Comparison of ENCODE assay signal across 9 mouse cellular contexts in genomic region chr4:133201006-133201771, GRCm38 (mm10). TPM values are rescaled to one million over a fixed set of nuclear protein-coding genes. Genes with fewer than 3 reads are reported as not detected.
DNase-seq lines count a peak whose midpoint lies in the region; ATAC-seq and TF ChIP-seq lines count a peak whose summit lies in the region.
"Had no signal": no experiment of that assay in that cellular context is flagged by ENCODE, and none has a peak within 500 bp of the region (broad histone marks: within the 10 kb centered on the region; RNA-seq: fewer than 3 reads in every experiment).

No protein-coding gene starts in this region.

- H3K9me3 ChIP-seq in MEL (replicated peaks; ENCODE audit: insufficient read depth, low read length): no peaks in the 10 kb centered on the region
- no peaks in the 10 kb centered on the region for H3K9me3 ChIP-seq in intestine, embryonic 15.5 days
- no peaks in the 10 kb centered on the region for H3K9me3 ChIP-seq in liver, embryonic 14.5 days (ENCODE audit: control insufficient read depth, low read length)

- no peak overlapping the region for H3K4me3 ChIP-seq in MEL (ENCODE audit: control insufficient read depth in 1 of 2, insufficient read depth in 1 of 2, low read depth in 2 of 2, low read length in 2 of 2)
- no peak overlapping the region for H3K4me3 ChIP-seq in intestine, embryonic 15.5 days (replicated peaks)
- H3K4me3 ChIP-seq in liver, embryonic 14.5 days (ENCODE audit: insufficient read depth in 1 of 2, low read depth in 2 of 2, low read length in 2 of 2): no peak overlapping the region
- H3K4me3 ChIP-seq: erythroblast, embryonic 14.5 days had no signal

- no peaks in the 10 kb centered on the region for H3K4me1 ChIP-seq in MEL (ENCODE audit: control insufficient read depth in 1 of 2, insufficient read depth in 2 of 2, low read length in 2 of 2)
- peaks cover 64% of the 10 kb centered on the region for H3K4me1 ChIP-seq in intestine, embryonic 15.5 days (replicated peaks)
- H3K4me1 ChIP-seq in liver, embryonic 14.5 days (replicated peaks; ENCODE audit: control insufficient read depth in 2 of 2, insufficient read depth in 2 of 2, low read length in 1 of 2): no peaks in the 10 kb centered on the region

- WGBS in intestine, embryonic 15.5 days: 51% methylated on average over 8 of the region's 8 CpGs
- WGBS in liver, embryonic 14.5 days (ENCODE audit: insufficient replicate concordance): 66% methylated on average over 8 of the region's 8 CpGs

- H3K27me3 ChIP-seq in MEL (ENCODE audit: control insufficient read depth in 1 of 2, insufficient read depth in 2 of 2, low read length in 2 of 2): no peaks in the 10 kb centered on the region
- no peaks in the 10 kb centered on the region for H3K27me3 ChIP-seq in intestine, embryonic 15.5 days (replicated peaks)
- H3K27me3 ChIP-seq in liver, embryonic 14.5 days (ENCODE audit: control insufficient read depth, insufficient read depth, low read length): no peaks in the 10 kb centered on the region

- peak; percentile 33 for TF ChIP-seq RAD21 in MEL (IDR thresholded peaks at IDR 0.05; ENCODE audit: low read depth, low read length)

- no peak overlapping the region for H3K27ac ChIP-seq in MEL (ENCODE audit: control insufficient read depth, low read depth, low read length)
- H3K27ac ChIP-seq in intestine, embryonic 15.5 days: peak overlapping the region; percentile 77
- no peak overlapping the region for H3K27ac ChIP-seq in liver, embryonic 14.5 days

- no peak for TF ChIP-seq EP300 in MEL (IDR thresholded peaks at IDR 0.05; ENCODE audit: low read depth in 1 of 2, low read length in 2 of 2)
- TF ChIP-seq EP300 in liver, embryonic 14.5 days (IDR thresholded peaks at IDR 0.05; ENCODE audit: low read depth): no peak

- no peak for TF ChIP-seq POLR2A in MEL (IDR thresholded peaks at IDR 0.05; ENCODE audit: control insufficient read depth in 1 of 2, insufficient read depth in 1 of 2, low read depth in 1 of 2, low read length in 2 of 2, poor library complexity in 1 of 2)

- H3K79me2 ChIP-seq in MEL (ENCODE audit: control insufficient read depth, insufficient read depth, low read length, poor library complexity): no peaks in the 10 kb centered on the region

- 0 out of 2 replicates have a peak, but pooled peaks have one; percentile 28 for ATAC-seq in granulocyte monocyte progenitor cell, adult 5-6 weeks (replicated peaks; ENCODE audit: poor library complexity, severe bottlenecking)
- peak; percentile 70 for ATAC-seq in intestine, embryonic 15.5 days
- no peak for ATAC-seq in liver, embryonic 14.5 days (ENCODE audit: insufficient read depth)
- ATAC-seq in neutrophil, adult 5-6 weeks (ENCODE audit: extremely low read depth, insufficient number of reproducible peaks, low FRiP score, poor library complexity, severe bottlenecking): peak; percentile 54

- H3K36me3 ChIP-seq in MEL (ENCODE audit: control insufficient read depth in 1 of 2, insufficient read depth in 2 of 2, low read length in 2 of 2): no peaks in the 10 kb centered on the region
- no peaks in the 10 kb centered on the region for H3K36me3 ChIP-seq in intestine, embryonic 15.5 days
- H3K36me3 ChIP-seq in liver, embryonic 14.5 days (replicated peaks; ENCODE audit: control insufficient read depth, insufficient read depth, low read depth): peaks cover 2% of the 10 kb centered on the region; the same call in 1 of the 2 replicates

- H3K9ac ChIP-seq in MEL (ENCODE audit: control insufficient read depth, low read depth, low read length, poor library complexity, severe bottlenecking): no peak overlapping the region
- H3K9ac ChIP-seq in intestine, embryonic 15.5 days: 0 out of 2 replicates have a peak overlapping the region, but pooled peaks have one; percentile 24
- no peak overlapping the region for H3K9ac ChIP-seq in liver, embryonic 14.5 days (replicated peaks)

- DNase-seq in 416B (ENCODE audit: low read depth) (peak; percentile 56), MEL (ENCODE audit: low read depth, low spot score) (peak; percentile 38)
- peak; percentile 84 to 88 for DNase-seq in cerebellum, postnatal 25 days
- DNase-seq in liver, embryonic 14.5 days (ENCODE audit: low read depth in 3 of 3, low spot score in 3 of 3): no peak
- DNase-seq in urinary bladder, postnatal 36 days (ENCODE audit: low spot score in 2 of 2): peak; percentile 52 to 77

- H3K4me2 ChIP-seq in intestine, embryonic 15.5 days (replicated peaks): 0 out of 2 replicates have a peak overlapping the region, but pooled peaks have one; percentile 0
- H3K4me2 ChIP-seq in liver, embryonic 14.5 days (ENCODE audit: low read depth): no peak overlapping the region

- TF ChIP-seq CTCF in MEL (IDR thresholded peaks at IDR 0.05 in 2 of 3, conservative IDR thresholded peaks at IDR 0.05 in 1 of 3; ENCODE audit: control insufficient read depth in 1 of 3, insufficient read depth in 1 of 3, low read depth in 2 of 3, low read length in 3 of 3, poor library complexity in 1 of 3, severe bottlenecking in 1 of 3): peak; percentile 17 to 52 (median 42); a peak in 5 of 6 replicates
- peak; percentile 81 for TF ChIP-seq CTCF in liver, embryonic 14.5 days (IDR thresholded peaks at IDR 0.05; ENCODE audit: low read depth)

TF ChIP-seq in MEL, 35 proteins besides CTCF, POLR2A, EP300 and RAD21:
- TF ChIP-seq USF2 (IDR thresholded peaks at IDR 0.05; ENCODE audit: borderline replicate concordance in 1 of 2, insufficient read depth in 1 of 2, low read depth in 1 of 2, low read length in 2 of 2) (no peak), NELFE (IDR thresholded peaks at IDR 0.05; ENCODE audit: low read depth, low read length) (no peak), SMC3 (IDR thresholded peaks at IDR 0.05; ENCODE audit: low read depth, low read length) (peak; percentile 53), ETS1 (IDR thresholded peaks at IDR 0.05; ENCODE audit: low read depth, low read length) (no peak), MYC (IDR thresholded peaks at IDR 0.05; ENCODE audit: low read depth, low read length) (no peak), ZNF384 (IDR thresholded peaks at IDR 0.05; ENCODE audit: low read depth, low read length) (no peak), POLR2AphosphoS2 (IDR thresholded peaks at IDR 0.05; ENCODE audit: low read length) (peak; percentile 9; the same call in 1 of the 2 replicates)

RNA-seq across cellular contexts. Expression of gene Cd164l2, which starts 10.7 kb away (rescaled TPM):
- not detected in 2 replicates for total RNA-seq in MEL (2012; rRNA removed)
- polyA plus RNA-seq in MEL (2012; ENCODE audit: insufficient read depth in 1 of 2, insufficient read length in 2 of 2, low read depth in 1 of 2, low replicate concordance in 2 of 2, missing spikeins in 1 of 2): not detected
- total RNA-seq in granulocyte monocyte progenitor cell, adult 5-6 weeks (2014; fragmentation: Nextera tagmentation): not detected in 2 replicates
- total RNA-seq in granulocyte monocyte progenitor cell, adult 5-6 weeks (2017): not detected in 2 replicates
- polyA plus RNA-seq in intestine, embryonic 15.5 days (2015; fragmentation: Nextera tagmentation; extraction: Ambion mirVana): 2.7 and 2.8 TPM in 2 replicates
- 0.05 and 0.06 TPM in 2 replicates for polyA plus RNA-seq in liver, embryonic 14.5 days (2012; rRNA removed)
- not detected in 2 replicates for polyA plus RNA-seq in liver, embryonic 14.5 days (2014; fragmentation: Nextera tagmentation; extraction: Ambion mirVana)
- total RNA-seq in neutrophil, adult 5-6 weeks (2017): 2.9 TPM in 1 of 2 replicates, not detected in the other
- polyA plus RNA-seq: erythroblast, embryonic 14.5 days had no signal

RNA-seq across cellular contexts. Expression of gene Gpr3, which starts 11.1 kb away (rescaled TPM):
- total RNA-seq in MEL (2012; rRNA removed): 0.08 TPM in 1 of 2 replicates, not detected in the other
- polyA plus RNA-seq in MEL (2012; ENCODE audit: insufficient read depth in 1 of 2, insufficient read length in 2 of 2, low read depth in 1 of 2, low replicate concordance in 2 of 2, missing spikeins in 1 of 2): under 1 TPM in 1 of 2 experiments, not detected in 1; 0.35 TPM
- not detected in 2 replicates for total RNA-seq in granulocyte monocyte progenitor cell, adult 5-6 weeks (2014; fragmentation: Nextera tagmentation)
- 0.36 TPM in 1 of 2 replicates, not detected in the other for total RNA-seq in granulocyte monocyte progenitor cell, adult 5-6 weeks (2017)
- 0.06 and 0.14 TPM in 2 replicates for polyA plus RNA-seq in intestine, embryonic 15.5 days (2015; fragmentation: Nextera tagmentation; extraction: Ambion mirVana)
- 0.02 TPM in 1 of 2 replicates, not detected in the other for polyA plus RNA-seq in liver, embryonic 14.5 days (2012; rRNA removed)
- not detected in 2 replicates for polyA plus RNA-seq in liver, embryonic 14.5 days (2014; fragmentation: Nextera tagmentation; extraction: Ambion mirVana)
- total RNA-seq in neutrophil, adult 5-6 weeks (2017): not detected in 2 replicates
- polyA plus RNA-seq: erythroblast, embryonic 14.5 days had no signal

RNA-seq across cellular contexts. Expression of gene Map3k6, which starts 39.4 kb away (rescaled TPM):
- total RNA-seq in MEL (2012; rRNA removed): 12.1 and 21.9 TPM in 2 replicates
- 10 to 100 TPM in 1 of 2 experiments, not detected in 1; 19.1 TPM for polyA plus RNA-seq in MEL (2012; ENCODE audit: insufficient read depth in 1 of 2, insufficient read length in 2 of 2, low read depth in 1 of 2, low replicate concordance in 2 of 2, missing spikeins in 1 of 2)
- 0.19 and 2.0 TPM in 2 replicates for total RNA-seq in granulocyte monocyte progenitor cell, adult 5-6 weeks (2014; fragmentation: Nextera tagmentation)
- total RNA-seq in granulocyte monocyte progenitor cell, adult 5-6 weeks (2017): 3.7 and 4.1 TPM in 2 replicates
- polyA plus RNA-seq in intestine, embryonic 15.5 days (2015; fragmentation: Nextera tagmentation; extraction: Ambion mirVana): 3.0 and 3.2 TPM in 2 replicates
- polyA plus RNA-seq in liver, embryonic 14.5 days (2012; rRNA removed): 2.0 and 2.4 TPM in 2 replicates
- 1.2 and 1.5 TPM in 2 replicates for polyA plus RNA-seq in liver, embryonic 14.5 days (2014; fragmentation: Nextera tagmentation; extraction: Ambion mirVana)
- 1.0 and 2.9 TPM in 2 replicates for total RNA-seq in neutrophil, adult 5-6 weeks (2017)

Comparison
In these comparisons a context has a peak if more than half of its experiments do, and no peak if none do; other contexts are left out.
1. DNase-seq: peak in 416B (single experiment), MEL (single experiment), cerebellum, postnatal 25 days (2 of 2) and urinary bladder, postnatal 36 days (2 of 2); none in liver, embryonic 14.5 days (0 of 3).